Mouse (Mus musculus) CH12.LX (cell line): ENCODE data around the gene Sept8.

Experiments
- CHD2 ChIP-seq: IDR thresholded peaks from 2 replicates; pipeline ENCODE4 v1.6.1; 2011; ENCODE audit warnings: low read length, improper control_type of control experiment
- EP300 ChIP-seq: IDR thresholded peaks from 2 replicates; pipeline ENCODE4 v1.6.1; 2011; ENCODE audit warnings: low read length, improper control_type of control experiment
- GABPA ChIP-seq: IDR thresholded peaks from 2 replicates; pipeline ENCODE4 v1.6.1; 2012; ENCODE audit warnings: low read depth, low read length, improper control_type of control experiment, inconsistent platforms; ENCODE audit not compliant: insufficient replicate concordance
- KAT2A ChIP-seq: IDR thresholded peaks from 2 replicates; pipeline ENCODE4 v1.6.1; 2012; ENCODE audit warnings: low read length, improper control_type of control experiment, inconsistent platforms; ENCODE audit not compliant: insufficient replicate concordance

- no peak for TF ChIP-seq EP300
- no peak for TF ChIP-seq CHD2
- TF ChIP-seq GABPA, result no peak
- TF ChIP-seq KAT2A, result no peak
Measured at GRCm38 (mm10) chr11:53540394-53540793, 21.3 kb downstream of the Sept8 start.
